Mouse (Mus musculus) stomach, postnatal 0 days (tissue): ENCODE data around the gene Camk2n1. TPM values are rescaled to one million over a fixed set of nuclear protein-coding genes. Genes with fewer than 3 reads are reported as not detected.

Source experiments
- ATAC-seq: fragments of 200-750 bp; cut with Nextera tagmentation; 2 replicates; pipeline ENCODE4 v1.8.0; 2017; ENCODE audit not compliant: low FRiP score, low TSS enrichment
- DNase-seq: peaks from one replicate; pipeline ENCODE4 v3.0.0-alpha.2; 2016; ENCODE audit warnings: low spot score
- H3K27ac ChIP-seq: fragments of 300-500 bp; sonication (generic); replicated peaks from 2 replicates; pipeline ENCODE4 v1.5.1; 2014; ENCODE audit warnings: mild to moderate bottlenecking, control low read depth
- H3K27me3 ChIP-seq: fragments of 300-500 bp; sonication (generic); 2 replicates; pipeline ENCODE4 v1.6.1; 2014; ENCODE audit warnings: low read length; ENCODE audit not compliant: control insufficient read depth, insufficient read depth
- H3K36me3 ChIP-seq: fragments of 300-500 bp; sonication (generic); 2 replicates; pipeline ENCODE4 v1.6.1; 2014; ENCODE audit warnings: low read length, mixed read lengths; ENCODE audit not compliant: control insufficient read depth, insufficient read depth
- H3K4me1 ChIP-seq: fragments of 300-500 bp; sonication (generic); replicated peaks from 2 replicates; pipeline ENCODE4 v1.6.1; 2014; ENCODE audit warnings: antibody characterized with exemption; ENCODE audit not compliant: control insufficient read depth, insufficient read depth
- H3K4me2 ChIP-seq: fragments of 300-500 bp; sonication (generic); replicated peaks from 2 replicates; pipeline ENCODE4 v1.6.1; 2014; ENCODE audit warnings: low read depth, mild to moderate bottlenecking, control low read depth, moderate library complexity
- H3K4me3 ChIP-seq: fragments of 300-500 bp; sonication (generic); 2 replicates; pipeline ENCODE4 v1.5.1; 2014; ENCODE audit warnings: low read depth, low read length, control low read depth
- H3K9ac ChIP-seq: fragments of 300-500 bp; sonication (generic); 2 replicates; pipeline ENCODE4 v1.6.1; 2014; ENCODE audit warnings: mild to moderate bottlenecking, low read length, control low read depth, mixed read lengths
- H3K9me3 ChIP-seq: fragments of 300-500 bp; sonication (generic); 2 replicates; pipeline ENCODE4 v1.6.1; 2016; ENCODE audit warnings: low read length; ENCODE audit not compliant: control insufficient read depth
- CTCF ChIP-seq: IDR thresholded peaks from 2 replicates; pipeline ENCODE4 v1.5.1; 2016; ENCODE audit warnings: antibody characterized with exemption, low read depth, mild to moderate bottlenecking, moderate library complexity
- EP300 ChIP-seq: optimal IDR thresholded peaks from 2 replicates; pipeline ENCODE3; 2016; ENCODE audit warnings: antibody characterized with exemption
- whole genome bisulfite sequencing: fragments of 180-500 bp; shearing (Covaris S2); extraction: QIAGEN DNeasy Blood & Tissue Kit; methylation state at CpG from one replicate; pipeline ENCODE4 v1.1.7; 2014; 5-methylcytosine and 5-hydroxymethylcytosine counted together
- polyA plus RNA-seq: library from polyadenylated mRNA; unstranded; fragments of >200 nt; fragmentation: Nextera tagmentation; extraction: Ambion mirVana; gene quantifications from 2 replicates; pipeline ENCODE4 v1.2.1, GENCODE M21; 2015

Gene Camk2n1
- polyA plus RNA-seq, 1 experiment from 2014 or later, result 4.5 TPM

GRCm38 (mm10) chr4:138426778-138427705 is 27.1 kb upstream of the Camk2n1 start:
- H3K9ac ChIP-seq, result no peak overlapping the region
- TF ChIP-seq CTCF, result peak; percentile 98
- no peak for TF ChIP-seq EP300
- ATAC-seq (peak; percentile 75), DNase-seq (peak; percentile 91)
- peak overlapping the region; percentile 8 for H3K4me2 ChIP-seq
- no peak overlapping the region for H3K27ac ChIP-seq
- no peaks in the 10 kb centered on the region for H3K27me3 ChIP-seq
- no peaks in the 10 kb centered on the region for H3K36me3 ChIP-seq
- no peaks in the 10 kb centered on the region for H3K4me1 ChIP-seq
- 27% methylated on average over 22 of the region's 22 CpGs for WGBS
- H3K4me3 ChIP-seq, result no peak overlapping the region
- H3K9me3 ChIP-seq, result no peaks in the 10 kb centered on the region

GRCm38 (mm10) chr4:138429778-138430177 is 24.3 kb upstream of the Camk2n1 start:
- no peak for ATAC-seq
- no peak for TF ChIP-seq EP300
- TF ChIP-seq CTCF, result peak; percentile 73
- Histone ChIP-seq H3K36me3 (no peaks in the 10 kb centered on the region), H3K9me3 (no peaks in the 10 kb centered on the region), H3K4me2 (no peak overlapping the region), H3K4me1 (no peaks in the 10 kb centered on the region), H3K4me3 (no peak overlapping the region), H3K27ac (no peak overlapping the region), H3K9ac (no peak overlapping the region), H3K27me3 (no peaks in the 10 kb centered on the region)
- WGBS, result 40% methylated on average over 3 of the region's 3 CpGs
- DNase-seq, result peak; percentile 53

DNA sequence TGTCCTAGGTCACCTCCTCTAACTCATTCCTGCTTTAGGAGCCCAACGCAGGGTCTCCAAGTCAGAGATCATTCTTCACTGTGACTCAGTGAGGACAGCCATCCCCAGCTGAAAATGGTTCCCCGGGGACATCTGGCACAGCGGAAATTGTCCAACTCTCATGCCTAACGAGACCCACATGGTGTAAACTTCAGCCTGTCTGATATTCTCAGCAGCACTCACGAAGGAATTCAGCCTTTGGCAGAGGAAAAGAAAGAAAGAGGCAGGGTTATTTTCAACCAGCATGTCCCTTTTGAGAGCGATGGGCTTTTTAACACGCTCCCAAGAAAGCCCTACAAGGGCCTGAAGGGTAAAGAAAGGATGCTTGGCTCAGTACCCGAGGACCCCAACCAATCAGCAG is 22.8 kb upstream of the Camk2n1 start:
- ATAC-seq, result no peak
- no peak for DNase-seq
- H3K4me1 ChIP-seq, result 0 out of 2 replicates have a peak, but pooled peaks cover 2% of the 10 kb centered on the region
- no peaks in the 10 kb centered on the region for H3K36me3 ChIP-seq
- no peak overlapping the region for H3K27ac ChIP-seq
- TF ChIP-seq CTCF (no peak), EP300 (no peak)
- H3K27me3 ChIP-seq, result no peaks in the 10 kb centered on the region
- H3K4me3 ChIP-seq, result no peak overlapping the region
- no peak overlapping the region for H3K4me2 ChIP-seq
- H3K9ac ChIP-seq, result no peak overlapping the region
- WGBS, result 43% methylated on average over 8 of the region's 8 CpGs
- H3K9me3 ChIP-seq, result no peaks in the 10 kb centered on the region

- Histone ChIP-seq H3K9me3 (no peaks in the 10 kb centered on the region), H3K4me3 (peak within 1 kb of the TSS; percentile 81)
- ATAC-seq, result peak; percentile 94
Measured at GRCm38 (mm10) chr4:138434347-138435316, 19.5 kb upstream of the Camk2n1 start, which contains the start of gene Mul1. Gene Mul1, plus strand, starts transcription at chr4:138434671.

DNA sequence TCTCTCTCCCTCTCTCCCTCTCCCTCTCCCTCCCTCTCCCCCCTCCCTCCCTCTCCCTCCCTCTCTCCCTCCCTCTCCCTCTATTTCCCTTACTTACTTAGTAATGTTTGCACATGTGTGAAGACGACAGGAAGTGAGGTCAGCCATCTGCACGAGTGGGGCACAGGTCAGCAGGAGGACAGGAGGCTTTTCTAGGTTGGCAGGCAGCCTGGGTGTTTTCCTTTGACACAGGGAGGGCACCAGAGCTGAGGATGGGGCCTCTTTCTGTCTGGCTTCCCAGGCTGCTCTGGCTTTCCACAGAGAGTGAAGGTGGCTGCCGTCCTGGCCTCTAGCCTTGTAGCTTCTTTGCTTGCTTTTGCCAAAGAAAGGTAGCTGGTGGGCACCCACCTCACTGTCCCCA is 14.1 kb upstream of the Camk2n1 start:
- 40% methylated on average over 3 of the region's 3 CpGs for WGBS
- 0 out of 2 replicates have a peak, but pooled peaks cover 2% of the 10 kb centered on the region for H3K4me1 ChIP-seq
- no peak overlapping the region for H3K4me2 ChIP-seq
- no peak overlapping the region for H3K27ac ChIP-seq
- H3K9ac ChIP-seq, result no peak overlapping the region
- H3K36me3 ChIP-seq, result peaks cover 22% of the 10 kb centered on the region; the same call in 1 of the 2 replicates
- H3K27me3 ChIP-seq, result no peaks in the 10 kb centered on the region
- TF ChIP-seq EP300, result no peak
- TF ChIP-seq CTCF, result no peak
- DNase-seq (no peak), ATAC-seq (no peak)
- no peak overlapping the region for H3K4me3 ChIP-seq
- no peaks in the 10 kb centered on the region for H3K9me3 ChIP-seq

More at GRCm38 (mm10) chr4:138434347-138435316, 19.5 kb upstream of the Camk2n1 start, which contains the start of gene Mul1:
- Histone ChIP-seq H3K9ac (peak within 1 kb of the TSS; percentile 88), H3K27me3 (no peaks in the 10 kb centered on the region), H3K36me3 (peaks cover 13% of the 10 kb centered on the region; the same call in 1 of the 2 replicates), H3K4me1 (0 out of 2 replicates have a peak, but pooled peaks cover 2% of the 10 kb centered on the region), H3K27ac (peak within 1 kb of the TSS; percentile 81), H3K4me2 (peak within 1 kb of the TSS; percentile 84)
- TF ChIP-seq EP300, result no peak
- TF ChIP-seq CTCF, result peak; percentile 55
- 1% methylated on average over 64 of the region's 64 CpGs for WGBS
- peak; percentile 97 for DNase-seq
